Mouse (Mus musculus) midbrain, postnatal 0 days (tissue): ENCODE measurements at regions not wholly inside any gene's neighbourhood (a gene's known extent, or its start where the extent isn't known, plus 50 kb on each side); places are given as distances from the start of the nearest gene placed in this dataset.

ENCODE experiments used
- ATAC-seq: fragments of 200-750 bp; cut with Nextera tagmentation; 2 replicates; pipeline ENCODE4 v1.8.0; 2017; ENCODE audit warnings: moderate number of reproducible peaks, mild to moderate bottlenecking, moderate TSS enrichment, moderate library complexity; ENCODE audit not compliant: low FRiP score
- DNase-seq: peaks from one replicate; pipeline ENCODE4 v3.0.0-alpha.2; 2015; ENCODE audit warnings: low spot score
- H3K27ac ChIP-seq: fragments of 300-500 bp; sonication (generic); 2 replicates; pipeline ENCODE4 v1.5.1; 2014; ENCODE audit warnings: low read depth, mild to moderate bottlenecking, low read length, mixed read lengths
- H3K27me3 ChIP-seq: fragments of 300-500 bp; sonication (generic); 2 replicates; pipeline ENCODE4 v1.6.1; 2014; ENCODE audit warnings: low read length, control low read depth, mixed read lengths; ENCODE audit not compliant: insufficient read depth
- H3K36me3 ChIP-seq: fragments of 300-500 bp; sonication (generic); 2 replicates; pipeline ENCODE4 v1.6.1; 2014; ENCODE audit warnings: low read length, control low read depth, mixed read lengths; ENCODE audit not compliant: insufficient read depth
- H3K4me1 ChIP-seq: fragments of 300-500 bp; sonication (generic); 2 replicates; pipeline ENCODE4 v1.6.1; 2014; ENCODE audit warnings: mild to moderate bottlenecking, control low read depth, antibody characterized with exemption, low read length, mixed read lengths; ENCODE audit not compliant: insufficient read depth
- H3K4me2 ChIP-seq: fragments of 300-500 bp; sonication (generic); 2 replicates; pipeline ENCODE4 v1.6.1; 2014; ENCODE audit warnings: low read depth, mild to moderate bottlenecking, low read length, mixed read lengths; ENCODE audit not compliant: poor library complexity, severe bottlenecking
- H3K4me3 ChIP-seq: fragments of 300-500 bp; sonication (generic); 2 replicates; pipeline ENCODE4 v1.5.1; 2014; ENCODE audit warnings: low read depth, mild to moderate bottlenecking, low read length, moderate library complexity
- H3K9ac ChIP-seq: fragments of 300-500 bp; sonication (generic); replicated peaks from 2 replicates; pipeline ENCODE4 v1.6.1; 2014; ENCODE audit warnings: mild to moderate bottlenecking, low read length, moderate library complexity, mixed read lengths; ENCODE audit not compliant: poor library complexity, severe bottlenecking
- H3K9me3 ChIP-seq: fragments of 300-500 bp; sonication (generic); 2 replicates; pipeline ENCODE4 v1.6.1; 2016; ENCODE audit warnings: low read length, control low read depth
- CTCF ChIP-seq: IDR thresholded peaks from 2 replicates; pipeline ENCODE4 v1.5.1; 2016; ENCODE audit warnings: antibody characterized with exemption, mild to moderate bottlenecking
- WGBS: fragments of 180-500 bp; shearing (Covaris S2); extraction: QIAGEN DNeasy Blood & Tissue Kit; methylation state at CpG from one replicate; pipeline ENCODE4 v1.1.7; 2014; 5-methylcytosine and 5-hydroxymethylcytosine counted together

DNA sequence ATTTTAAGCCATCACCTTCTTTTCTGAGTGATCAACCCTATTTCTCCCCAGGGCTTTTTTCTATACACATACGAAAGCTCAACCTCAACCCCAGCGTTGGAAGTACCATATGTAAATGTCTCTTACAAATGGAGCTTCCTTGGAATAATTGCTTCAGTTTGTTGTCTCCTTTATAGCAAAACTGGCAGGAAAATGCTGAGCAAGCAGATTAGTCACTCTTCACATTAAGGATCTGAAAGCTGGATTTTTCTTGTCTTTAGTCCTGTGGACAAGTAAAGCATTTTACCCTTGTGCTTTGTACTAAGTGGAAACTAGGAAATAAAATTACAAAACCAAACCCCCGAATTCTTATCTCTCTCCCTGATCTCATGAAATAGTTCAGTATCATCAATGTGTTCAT is 145.8 kb downstream of the Etaa1 start:
- Histone ChIP-seq H3K4me2 (no peak overlapping the region), H3K36me3 (no peaks in the 10 kb centered on the region), H3K9ac (no peak overlapping the region), H3K27me3 (no peaks in the 10 kb centered on the region), H3K9me3 (no peaks in the 10 kb centered on the region), H3K4me3 (no peak overlapping the region), H3K27ac (no peak overlapping the region), H3K4me1 (no peaks in the 10 kb centered on the region)
- no peak for TF ChIP-seq CTCF
- ATAC-seq, result no peak
- DNase-seq, result no peak
- 81% methylated on average over 3 of the region's 3 CpGs for WGBS

DNA sequence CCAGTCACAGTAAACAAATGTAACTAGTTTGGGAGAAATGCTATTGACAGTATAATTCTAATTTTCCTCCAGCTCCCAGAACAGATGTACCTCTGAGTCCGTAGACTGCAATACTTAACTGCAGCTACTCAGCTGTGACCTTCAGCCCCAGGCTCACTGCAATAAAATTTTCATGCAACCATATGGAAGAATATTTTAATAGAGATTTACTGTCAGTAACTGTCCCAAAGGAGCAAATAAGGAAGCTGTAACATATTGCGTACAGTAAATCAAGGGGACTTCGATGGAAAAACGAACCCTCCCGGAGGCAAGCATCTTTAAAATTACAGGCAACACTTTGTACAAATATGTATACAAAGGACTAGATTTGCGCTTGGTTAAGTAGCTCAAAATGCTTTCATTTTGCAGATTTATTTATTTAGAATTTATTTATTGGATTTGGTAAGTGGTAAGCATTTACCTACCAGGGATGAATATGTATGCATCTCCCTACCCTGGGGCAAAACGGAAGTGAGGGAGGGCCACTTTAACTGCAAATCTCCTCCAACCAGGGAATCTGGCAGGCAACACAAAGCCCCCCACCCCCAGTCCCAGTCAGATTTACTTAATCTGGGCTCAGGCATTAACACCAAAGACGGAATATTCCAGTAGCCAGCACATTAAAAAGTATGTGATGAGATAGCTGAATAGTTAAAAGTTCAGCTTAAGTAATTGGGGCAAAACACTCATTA is 141.7 kb downstream of the Etaa1 start:
- ATAC-seq, result no peak
- Histone ChIP-seq H3K27ac (no peak overlapping the region), H3K36me3 (no peaks in the 10 kb centered on the region), H3K4me3 (no peak overlapping the region), H3K4me1 (no peaks in the 10 kb centered on the region), H3K4me2 (no peak overlapping the region), H3K9ac (no peak overlapping the region), H3K9me3 (no peaks in the 10 kb centered on the region), H3K27me3 (no peaks in the 10 kb centered on the region)
- TF ChIP-seq CTCF, result no peak
- WGBS, result 45% methylated on average over 8 of the region's 8 CpGs
- peak; percentile 22 for DNase-seq

DNA sequence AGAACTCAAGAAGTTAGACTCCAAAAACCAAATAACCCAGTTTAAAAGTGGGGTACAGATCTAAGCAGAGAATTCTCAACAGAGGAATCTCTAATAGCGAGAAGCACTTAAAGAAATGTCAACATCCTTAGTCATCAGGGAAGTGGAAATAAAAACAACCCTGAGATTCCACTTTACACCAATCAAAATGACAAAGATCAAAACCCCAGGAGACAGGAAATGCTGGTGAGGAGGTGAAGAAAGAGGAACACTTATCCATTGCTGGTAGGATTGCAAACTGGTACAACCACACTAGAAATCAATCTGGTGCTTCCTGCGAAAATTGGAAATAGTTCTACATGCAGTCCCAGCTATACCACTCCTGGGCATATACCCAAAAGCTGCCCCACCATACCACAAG is 111.0 kb downstream of the Etaa1 start:
- Histone ChIP-seq H3K4me3 (no peak overlapping the region), H3K9me3 (no peaks in the 10 kb centered on the region), H3K27me3 (no peaks in the 10 kb centered on the region), H3K27ac (no peak overlapping the region), H3K4me1 (no peaks in the 10 kb centered on the region), H3K9ac (no peak overlapping the region), H3K4me2 (no peak overlapping the region), H3K36me3 (no peaks in the 10 kb centered on the region)
- no peak for ATAC-seq
- DNase-seq, result no peak
- no peak for TF ChIP-seq CTCF
- 79% methylated on average over 2 of the region's 2 CpGs for WGBS

DNA sequence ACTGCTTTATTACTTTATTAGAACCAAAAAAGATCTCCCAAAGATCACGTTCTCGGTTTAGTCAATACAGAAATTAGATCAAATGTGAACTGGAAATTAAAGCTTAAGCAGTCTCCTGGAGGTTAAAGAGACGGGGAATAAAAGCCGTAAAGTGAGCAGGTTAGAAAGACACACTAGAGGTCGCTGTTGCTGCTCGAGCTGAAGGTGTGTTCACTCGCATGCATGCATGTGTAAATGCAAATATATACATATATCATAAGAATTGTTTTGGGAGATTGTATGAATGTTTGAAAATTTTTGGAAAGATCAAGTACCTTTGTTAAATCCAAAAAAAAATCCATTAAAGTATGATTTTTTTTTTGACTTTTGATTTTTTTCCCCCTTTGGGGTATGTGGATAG is 101.3 kb downstream of the Etaa1 start:
- Histone ChIP-seq H3K9ac (no peak overlapping the region), H3K4me1 (no peaks in the 10 kb centered on the region), H3K4me3 (no peak overlapping the region), H3K36me3 (no peaks in the 10 kb centered on the region), H3K9me3 (no peaks in the 10 kb centered on the region), H3K4me2 (no peak overlapping the region), H3K27ac (no peak overlapping the region), H3K27me3 (no peaks in the 10 kb centered on the region)
- WGBS, result 50% methylated on average over 7 of the region's 7 CpGs
- no peak for ATAC-seq
- peak; percentile 79 for DNase-seq
- TF ChIP-seq CTCF, result peak; percentile 72

DNA sequence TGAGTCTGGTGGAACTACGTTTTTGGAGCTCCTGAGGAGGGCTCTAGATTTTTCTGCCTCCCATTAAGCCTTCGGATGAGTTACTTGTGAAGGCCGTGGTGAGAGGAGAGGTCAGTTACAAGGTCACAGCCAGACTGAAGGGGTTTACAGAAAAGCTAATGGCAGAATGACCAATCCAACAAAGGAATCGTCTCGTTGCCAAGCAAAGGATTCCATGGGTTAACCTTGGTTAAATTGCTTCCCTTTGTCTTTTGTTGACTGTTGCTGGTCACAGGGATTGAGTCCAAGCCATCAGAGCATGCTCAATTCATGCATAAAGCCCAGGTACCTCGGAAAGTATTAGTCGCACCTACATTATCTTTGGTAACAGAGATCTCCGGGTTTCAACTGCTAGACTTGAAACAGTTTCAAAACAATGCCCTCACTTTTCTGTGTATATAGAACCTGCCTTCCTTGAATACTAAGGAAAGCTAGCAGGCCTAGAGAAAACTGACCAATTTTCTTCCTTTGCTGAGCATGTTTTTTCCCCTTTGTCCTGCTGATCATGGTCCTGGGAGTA is 100.3 kb downstream of the Etaa1 start:
- Histone ChIP-seq H3K36me3 (no peaks in the 10 kb centered on the region), H3K9ac (no peak overlapping the region), H3K27ac (no peak overlapping the region), H3K27me3 (no peaks in the 10 kb centered on the region), H3K4me3 (no peak overlapping the region), H3K9me3 (no peaks in the 10 kb centered on the region), H3K4me1 (no peaks in the 10 kb centered on the region), H3K4me2 (no peak overlapping the region)
- no peak for TF ChIP-seq CTCF
- ATAC-seq, result no peak
- 45% methylated on average over 8 of the region's 8 CpGs for WGBS
- no peak for DNase-seq

DNA sequence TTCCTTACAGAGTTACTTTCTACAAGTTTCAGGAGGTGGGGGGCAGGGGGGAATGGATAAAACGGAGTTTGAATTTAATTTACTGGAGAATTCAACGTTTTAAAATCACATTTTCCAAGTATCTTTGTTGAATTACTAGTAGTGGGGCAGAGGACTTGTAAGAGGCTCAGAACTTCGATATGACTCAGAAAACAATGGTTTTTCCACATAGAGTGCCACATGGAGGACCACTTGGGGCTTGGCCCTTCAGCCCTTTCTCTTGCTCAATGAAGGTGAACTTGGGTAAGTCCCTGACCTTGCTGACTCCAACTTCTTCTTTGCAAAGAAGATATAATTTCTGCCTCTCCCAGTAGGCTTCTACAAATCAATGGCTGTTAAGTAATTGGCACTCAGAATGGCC is 99.8 kb downstream of the Etaa1 start:
- no peak for TF ChIP-seq CTCF
- Histone ChIP-seq H3K4me2 (no peak overlapping the region), H3K27ac (no peak overlapping the region), H3K4me3 (no peak overlapping the region), H3K4me1 (no peaks in the 10 kb centered on the region), H3K27me3 (no peaks in the 10 kb centered on the region), H3K9ac (no peak overlapping the region), H3K9me3 (no peaks in the 10 kb centered on the region), H3K36me3 (no peaks in the 10 kb centered on the region)
- ATAC-seq (no peak), DNase-seq (no peak)
- 64% methylated on average over 3 of the region's 3 CpGs for WGBS
